Mouse (Mus musculus) cerebellum, adult 11-12 months (tissue): Measurements from ENCODE around the gene Dock4.

Experiments
- DNase-seq: peaks from one replicate; pipeline ENCODE4 v3.0.0; 2022

Dock4 gene

GRCm38 (mm10) chr12:40893741-40894140 is 448.0 kb downstream of the Dock4 start:
- DNase-seq, result no peak

GRCm38 (mm10) chr12:40894695-40895094 is 448.9 kb downstream of the Dock4 start:
- DNase-seq, result no peak
